Mouse (Mus musculus) frontal cortex, adult 2 months (tissue): ENCODE results near the gene Med15. TPM values are rescaled to one million over a fixed set of nuclear protein-coding genes. Genes with fewer than 3 reads are reported as not detected.
"Not testable (repeated sequence)": the region's sequence is repeated elsewhere in the genome, so short reads cannot be mapped to it uniquely, and the experiment has no call there.

Experiments
- DNase-seq, 2 experiments: peaks; one replicate each; pipeline ENCODE4 v3.0.0; 2022; ENCODE audit warnings: low spot score in 1 of 2; ENCODE audit errors: extremely low spot score in 1 of 2
- polyA plus RNA-seq: library from polyadenylated mRNA; depleted of rRNA; stranded (reverse); fragments of >200 nt; gene quantifications from 2 replicates; pipeline ENCODE4 v1.2.3, GENCODE M21; 2012; rRNA removed

The Med15 gene
- 74.4 and 77.8 TPM in 2 replicates for polyA plus RNA-seq

DNA sequence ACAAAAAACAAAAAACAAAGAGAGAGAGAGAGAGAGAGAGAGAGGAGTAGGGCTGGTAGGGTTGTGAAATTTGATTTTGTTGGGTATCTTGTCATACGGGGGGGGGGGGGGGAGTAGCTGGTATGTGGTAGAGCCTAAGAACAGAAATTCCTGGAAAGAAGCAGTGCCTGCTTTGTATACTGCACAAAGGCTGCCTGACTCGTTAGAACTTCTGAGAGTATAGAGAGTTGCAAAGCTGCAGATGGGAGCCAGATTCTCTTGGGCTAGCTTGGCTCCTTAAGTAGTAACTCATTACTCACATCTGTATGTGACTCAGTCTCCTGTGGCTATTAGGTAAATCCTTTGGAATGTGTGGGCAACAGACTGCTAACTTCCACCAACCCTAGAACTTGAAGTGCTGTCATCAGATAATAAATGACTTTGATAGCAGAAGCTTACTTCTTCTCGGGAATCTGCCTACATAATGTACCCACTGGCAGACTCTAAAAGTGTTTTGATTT, at the start of gene Med15:
Med15 (minus strand) TSS at position 51 of the 500 bp plus-strand sequence.
- no peak for DNase-seq

DNA sequence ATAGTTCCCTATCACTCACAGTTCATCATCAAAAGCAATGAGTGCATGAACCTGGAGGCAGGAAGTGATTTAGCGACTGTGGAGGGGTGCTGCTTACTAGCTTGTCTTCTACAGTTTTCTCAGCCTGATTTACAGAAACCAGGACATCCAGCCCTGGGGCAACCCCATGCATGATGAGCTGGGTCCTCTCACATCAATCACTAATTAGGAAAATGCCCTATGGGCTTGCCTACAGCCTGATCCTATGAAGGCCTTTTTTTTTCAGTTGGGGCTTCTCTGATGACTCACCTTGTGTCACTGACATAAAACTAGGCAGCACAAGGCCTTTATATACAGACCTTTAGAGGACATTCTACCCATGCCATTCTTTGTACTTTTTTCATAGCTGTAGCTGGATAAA, 47.0 kb upstream of the Med15 start:
- DNase-seq, result no peak

DNA sequence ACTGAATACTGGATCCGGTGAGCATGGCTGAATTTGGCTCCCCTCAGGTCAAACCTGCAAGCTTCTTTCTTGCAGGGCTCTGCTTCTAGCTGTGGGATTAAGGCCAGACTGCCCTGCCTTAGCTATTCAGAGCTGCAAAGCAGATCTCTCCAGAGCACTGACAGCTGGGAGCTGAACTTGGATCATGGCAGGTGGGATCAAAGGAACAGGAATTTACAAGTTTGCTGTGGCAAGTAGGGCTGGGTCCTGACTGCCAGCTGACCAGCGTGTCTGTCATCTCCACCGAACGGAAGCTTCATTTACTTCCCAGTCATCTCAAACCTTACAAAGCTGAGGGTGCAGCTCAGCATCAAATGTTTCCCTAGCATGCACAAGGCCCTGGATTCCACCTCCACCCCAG, 45.5 kb upstream of the Med15 start:
- no peak for DNase-seq

DNA sequence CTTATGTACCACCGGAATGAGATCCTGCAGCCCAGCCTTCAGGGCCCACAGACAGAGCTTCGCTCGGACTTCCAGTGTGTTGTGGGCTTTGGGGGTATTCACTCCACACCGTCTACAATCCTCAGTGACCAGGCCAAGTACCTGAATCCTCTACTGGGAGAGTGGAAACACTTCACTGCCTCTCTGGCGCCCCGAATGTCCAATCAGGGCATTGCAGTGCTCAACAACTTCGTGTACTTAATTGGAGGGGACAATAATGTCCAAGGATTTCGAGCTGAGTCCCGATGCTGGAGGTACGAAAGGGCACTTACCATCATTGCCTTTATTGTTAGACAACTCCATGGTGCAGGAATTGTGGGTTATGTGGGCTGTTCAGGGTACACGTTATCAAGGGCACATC, 44.1 kb upstream of the Med15 start:
- peak in 1 of 2 experiments; percentile 45 for DNase-seq

DNA sequence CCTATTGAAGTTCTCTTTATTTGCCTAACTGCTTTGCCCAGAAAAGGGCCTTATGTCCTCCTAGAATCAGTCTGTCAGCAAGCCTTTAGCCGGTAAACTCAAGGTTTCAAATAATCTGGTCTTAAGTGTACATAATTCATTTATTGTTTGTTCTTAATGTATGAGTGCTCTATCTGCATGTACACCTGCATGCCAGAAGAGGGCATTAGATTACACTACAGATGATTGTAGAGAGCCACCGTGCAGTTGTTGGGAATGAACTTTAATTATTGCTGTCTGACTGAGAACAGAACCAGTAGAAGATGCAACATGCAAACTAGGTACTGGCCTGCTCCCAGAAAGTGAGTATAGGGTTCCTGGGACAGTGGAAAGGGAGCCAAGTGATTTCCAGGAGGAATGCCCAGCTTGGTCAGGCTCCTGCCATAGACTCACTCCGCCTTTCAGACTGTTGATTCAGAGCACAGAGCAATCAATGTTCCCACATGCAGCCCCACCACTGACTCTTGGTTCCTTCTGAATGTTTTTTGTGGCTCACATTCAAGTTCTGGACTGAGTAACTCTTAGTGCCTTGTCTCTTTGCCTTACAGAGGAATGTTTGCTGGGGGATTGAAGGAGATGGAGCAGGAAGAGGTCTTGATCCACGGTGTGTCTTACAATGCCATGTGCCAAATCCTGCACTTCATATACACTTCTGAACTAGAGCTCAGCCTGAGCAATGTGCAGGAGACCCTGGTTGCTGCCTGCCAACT, 38.6 kb upstream of the Med15 start:
- DNase-seq, result no peak

DNA sequence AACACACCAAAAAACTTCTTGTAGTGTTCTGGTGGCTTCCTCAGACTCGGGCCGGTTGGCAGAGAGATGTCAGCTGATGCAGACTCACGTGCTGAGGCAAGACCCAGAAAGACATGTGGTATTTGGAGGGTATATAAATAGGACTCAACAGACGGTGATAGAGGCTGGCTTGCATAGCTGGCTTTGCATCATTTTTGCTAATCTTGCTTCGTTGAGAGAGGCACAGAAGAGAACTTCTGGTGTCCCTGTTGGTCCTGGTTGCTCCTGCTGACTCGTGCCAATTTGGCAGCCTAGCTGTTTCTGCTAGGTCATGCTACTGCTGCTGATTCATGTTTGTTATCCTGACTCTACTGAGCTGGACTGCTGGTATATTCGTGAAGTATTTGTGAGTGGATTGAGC, 36.1 kb upstream of the Med15 start:
- peak in 1 of 2 experiments; percentile 19 for DNase-seq

DNA sequence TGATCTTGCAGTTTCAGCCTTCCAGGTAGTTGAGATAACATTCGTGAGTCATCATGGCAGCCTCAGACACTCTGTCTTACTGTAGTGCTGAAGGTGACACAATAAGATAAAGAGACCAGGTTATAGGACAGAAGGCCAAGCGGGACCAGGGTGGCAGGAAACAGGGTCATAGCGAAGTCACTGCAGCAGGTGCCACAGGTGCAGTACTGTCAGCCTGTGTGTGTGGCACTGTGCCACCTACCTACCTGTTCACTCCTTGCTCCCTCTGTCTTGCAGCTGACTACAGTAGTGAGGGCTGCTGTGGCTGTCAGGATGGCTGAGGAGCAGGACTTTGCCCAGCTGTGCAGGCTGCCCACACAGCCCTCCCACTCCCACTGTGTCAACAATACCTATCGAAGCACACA, 31.4 kb upstream of the Med15 start:
- no peak for DNase-seq

DNA sequence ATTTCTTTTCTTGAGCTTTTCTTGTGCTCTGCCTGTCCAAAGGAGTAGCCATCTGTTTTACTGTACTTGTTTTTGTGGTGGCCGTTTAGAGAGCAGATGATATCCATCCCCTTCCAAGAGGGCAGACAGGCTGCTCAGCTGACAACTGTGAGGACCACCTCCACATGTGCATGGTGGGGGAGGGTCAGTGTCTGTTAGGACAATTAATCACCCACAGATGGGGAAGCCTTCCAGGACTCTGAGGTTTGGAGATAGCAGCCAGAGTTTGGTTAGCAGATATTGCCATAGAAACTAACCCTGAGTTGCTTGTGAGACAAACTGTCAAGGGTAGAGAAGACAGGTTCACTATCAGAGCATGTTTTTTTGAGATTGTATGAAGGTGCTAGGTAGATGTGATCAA, 28.4 kb upstream of the Med15 start:
- no peak for DNase-seq

DNA sequence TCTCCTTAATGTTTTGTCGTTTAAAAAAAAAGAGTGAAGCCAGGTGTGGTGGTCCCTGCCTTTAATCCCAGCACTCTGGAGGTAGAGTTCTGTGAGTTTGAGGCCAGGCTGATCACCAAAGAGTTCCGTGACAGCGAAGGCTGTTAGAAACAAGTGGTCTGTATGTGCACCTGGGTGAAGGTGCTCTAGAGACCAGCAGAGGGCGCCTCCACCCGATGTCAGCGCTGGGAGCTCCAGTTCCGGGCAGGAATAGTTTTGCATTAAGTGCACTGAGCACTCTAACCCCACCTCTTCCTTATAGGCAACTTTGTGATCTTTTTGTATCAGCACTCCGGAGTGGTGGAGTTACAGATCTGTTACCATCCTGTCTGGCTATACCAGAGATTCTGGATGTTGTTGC, 28.0 kb upstream of the Med15 start:
- peak in 1 of 2 experiments; percentile 26 for DNase-seq

DNA sequence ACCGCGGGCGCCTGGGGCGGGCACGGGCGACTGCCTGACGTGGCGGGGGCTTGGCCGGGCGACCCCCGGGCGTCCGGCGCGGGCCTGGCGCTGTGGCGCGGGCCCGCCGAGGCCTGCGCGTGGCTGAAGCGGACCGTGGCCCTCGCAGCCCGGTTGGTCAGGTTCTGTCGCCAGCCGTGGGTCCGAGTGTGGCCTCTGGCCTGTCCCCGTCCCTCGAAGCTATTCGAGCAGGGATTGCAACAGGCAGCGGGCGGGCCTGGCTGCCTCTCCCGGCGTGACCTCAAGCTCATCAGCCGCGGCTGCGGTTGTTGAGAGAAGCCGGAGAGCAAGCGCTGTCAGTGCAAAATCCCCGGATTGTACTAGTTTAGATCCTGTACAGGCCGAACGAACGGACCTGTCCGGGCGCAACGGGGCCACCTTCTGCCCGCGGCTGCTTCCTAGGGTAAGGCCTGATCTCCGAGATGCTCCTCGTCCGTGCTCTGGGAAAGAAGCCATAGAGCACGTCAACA, 27.2 kb upstream of the Med15 start:
- DNase-seq, result peak in 1 of 2 experiments; percentile 43

DNA sequence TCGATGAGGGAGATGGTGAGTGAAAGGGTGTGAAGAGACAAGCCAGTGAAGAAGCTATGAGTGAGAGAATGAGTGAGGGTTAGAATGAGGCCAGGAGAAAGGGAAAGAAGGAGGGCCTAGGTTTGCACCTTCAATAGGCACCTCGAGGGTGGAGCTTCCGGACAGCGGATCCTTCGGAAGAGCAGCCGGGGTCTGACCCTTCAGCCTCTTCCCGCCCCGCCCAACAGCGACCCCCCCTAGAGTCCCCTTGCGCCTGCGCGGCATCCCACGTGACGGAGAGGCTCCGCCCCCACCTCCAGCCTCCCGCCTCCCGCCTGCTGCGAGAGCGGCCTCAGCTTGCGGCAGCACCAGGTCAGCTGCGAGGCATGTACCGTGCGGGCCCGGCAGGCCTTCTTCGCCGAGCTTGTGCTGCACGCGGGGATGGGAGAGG, 26.7 kb upstream of the Med15 start, which contains the start of gene Klhl22:
Klhl22 (plus strand) TSS at position 275 of the 430 bp plus-strand sequence.
- DNase-seq, result peak; percentile 68 to 93

DNA sequence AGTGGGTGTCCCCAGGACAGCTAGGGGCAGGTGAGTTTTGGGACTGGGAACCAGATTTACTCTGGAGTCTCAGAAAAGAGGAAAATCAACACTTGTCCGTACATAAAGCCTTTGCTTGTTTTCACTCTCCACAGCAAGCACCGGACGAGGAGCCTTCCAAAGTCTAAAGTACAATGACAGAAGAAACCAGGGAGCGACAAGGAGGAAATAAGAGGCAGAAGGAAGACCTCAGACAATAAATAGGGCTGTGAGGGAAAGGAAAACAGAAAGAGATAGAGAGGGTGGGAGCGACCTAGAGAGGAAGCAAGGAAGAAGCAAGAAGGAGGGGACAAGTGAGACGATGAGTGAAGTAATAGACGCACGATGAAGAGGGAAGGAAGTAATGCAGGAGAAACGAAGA, 26.2 kb upstream of the Med15 start:
- no peak for DNase-seq

DNA sequence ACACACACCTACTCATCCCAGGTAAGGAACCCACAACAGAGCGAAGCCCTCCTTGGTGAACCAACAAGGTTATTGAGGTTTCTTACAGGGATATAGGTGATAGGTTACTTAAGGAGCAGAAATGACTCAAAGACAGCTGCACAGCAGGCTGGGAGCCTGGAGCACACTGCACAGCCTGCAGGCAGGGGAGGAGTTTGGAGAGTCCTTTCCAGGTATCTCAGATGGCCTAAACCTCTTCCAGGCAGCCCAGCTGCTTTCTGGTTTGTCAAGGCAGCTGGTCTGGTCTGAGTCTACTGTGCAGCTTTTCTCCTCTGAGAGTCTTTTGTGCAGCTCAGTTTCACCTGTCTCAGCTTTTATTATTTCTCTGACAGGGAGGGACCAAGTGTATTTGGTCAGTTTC, 25.1 kb upstream of the Med15 start:
- DNase-seq, result no peak

DNA sequence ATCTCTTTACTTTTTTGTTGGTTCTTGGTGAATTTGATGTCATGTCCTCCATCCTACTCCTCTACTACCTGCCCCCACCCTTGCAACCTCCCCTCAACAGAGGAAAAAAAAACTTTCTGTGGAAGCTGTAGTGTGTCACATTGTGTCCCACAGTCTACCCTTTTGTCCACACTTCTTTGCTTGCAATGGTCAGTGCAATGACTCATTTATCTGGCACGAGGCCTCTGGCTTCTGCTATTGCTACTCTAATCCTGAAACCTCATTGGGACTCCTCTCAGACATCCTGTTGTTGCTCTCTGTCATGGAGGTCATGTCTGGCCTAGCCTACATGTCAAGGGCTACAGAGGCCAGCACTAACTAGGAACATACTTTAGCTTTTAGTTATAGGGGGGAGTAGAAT, 21.0 kb upstream of the Med15 start:
- DNase-seq, result no peak

DNA sequence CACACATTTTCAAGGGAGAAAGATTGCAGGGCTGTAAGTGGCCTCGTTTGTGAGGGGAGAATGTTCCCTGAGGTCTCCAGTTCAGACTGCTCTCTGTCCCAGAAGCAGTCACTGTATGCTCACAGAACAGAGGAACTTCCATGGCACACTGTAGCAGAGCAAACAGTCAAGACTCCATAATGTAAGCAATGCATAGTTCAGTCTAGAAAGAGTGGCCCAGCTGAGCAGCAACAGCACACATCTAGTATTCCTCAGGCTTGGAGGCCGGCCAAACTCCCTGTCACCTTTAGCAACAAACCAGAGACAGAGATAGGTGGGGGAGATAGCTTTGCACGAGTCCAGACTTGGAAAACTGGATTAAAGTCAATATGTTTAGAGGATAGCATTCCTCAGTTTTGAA, 20.3 kb upstream of the Med15 start:
- DNase-seq, result no peak

DNA sequence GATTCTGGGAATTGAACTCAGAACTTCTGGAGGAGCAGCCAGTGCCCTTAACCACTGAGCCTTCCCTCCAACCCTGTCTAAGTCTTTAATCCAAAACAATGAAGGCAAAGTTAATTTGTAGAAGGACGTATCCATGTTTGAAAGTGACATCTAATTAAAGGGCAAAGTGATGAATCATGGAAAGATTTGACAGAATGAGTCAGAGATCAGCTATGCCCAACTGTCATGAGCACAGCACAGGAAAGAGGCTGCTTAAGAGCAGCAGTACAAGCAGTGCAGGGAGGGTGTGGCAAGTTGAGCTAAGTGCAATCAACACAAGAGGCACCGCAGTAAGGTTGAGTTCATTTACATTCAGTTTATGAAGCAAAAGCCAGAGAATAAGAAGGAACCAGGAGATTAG, 12.4 kb upstream of the Med15 start:
- no peak for DNase-seq

DNA sequence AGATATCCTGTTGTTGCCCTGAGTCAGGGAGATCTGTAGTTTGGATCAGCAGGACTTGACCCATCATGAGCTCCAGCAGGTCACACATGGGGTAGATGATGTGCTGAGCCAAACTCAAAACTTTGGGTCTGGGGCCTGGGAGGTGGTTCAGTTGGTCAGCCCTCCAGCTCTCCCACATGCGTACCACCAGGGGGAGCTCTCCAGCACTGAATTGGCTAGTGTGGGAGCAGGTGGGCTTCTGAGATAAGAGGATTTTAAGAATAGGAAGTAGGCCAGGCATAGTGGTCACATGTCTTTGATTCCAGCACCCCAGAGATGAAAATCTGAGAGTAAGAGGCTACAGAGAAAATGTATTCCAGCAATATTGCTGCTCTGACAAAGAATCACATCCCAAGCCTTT, 11.8 kb upstream of the Med15 start:
- no peak for DNase-seq

DNA sequence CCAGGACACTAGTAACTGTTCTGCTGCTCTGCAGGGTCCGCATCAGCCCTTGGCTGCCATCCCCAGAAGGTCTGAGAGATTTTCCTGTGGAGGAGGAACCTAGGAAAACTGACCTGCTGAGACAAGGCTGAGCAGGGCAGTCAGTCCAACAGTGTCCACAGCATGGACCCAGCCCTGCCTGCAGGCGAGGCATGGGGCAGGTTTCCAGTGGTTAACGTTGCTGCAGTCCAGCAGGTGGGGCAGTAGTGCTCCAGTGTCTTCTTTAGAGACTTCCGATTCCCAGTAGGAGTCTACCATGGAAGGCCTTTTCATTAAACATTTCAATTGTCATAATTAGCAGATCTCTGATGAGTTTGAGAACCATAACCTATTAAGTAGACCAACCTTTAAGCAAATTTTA, 10.6 kb upstream of the Med15 start:
- no peak for DNase-seq

DNA sequence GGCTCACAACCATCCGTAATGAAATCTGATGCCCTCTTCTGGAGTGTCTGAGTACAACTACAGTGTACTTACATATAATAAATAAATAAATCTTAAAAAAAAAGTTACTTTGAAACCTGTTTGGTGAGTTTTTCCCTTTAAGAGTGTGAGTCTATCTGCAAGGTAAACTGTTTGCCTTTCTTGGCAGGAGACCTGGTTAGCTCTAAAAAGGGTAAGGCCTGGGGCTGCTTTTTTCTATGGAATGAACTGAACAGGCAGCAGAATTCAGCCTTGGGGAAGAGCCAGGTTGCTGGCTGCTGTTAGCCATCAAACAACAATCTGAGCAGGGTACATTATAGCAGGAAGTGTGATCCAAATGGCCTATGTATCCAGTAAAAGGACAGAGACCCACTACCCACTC, 10.1 kb upstream of the Med15 start:
- no peak for DNase-seq

DNA sequence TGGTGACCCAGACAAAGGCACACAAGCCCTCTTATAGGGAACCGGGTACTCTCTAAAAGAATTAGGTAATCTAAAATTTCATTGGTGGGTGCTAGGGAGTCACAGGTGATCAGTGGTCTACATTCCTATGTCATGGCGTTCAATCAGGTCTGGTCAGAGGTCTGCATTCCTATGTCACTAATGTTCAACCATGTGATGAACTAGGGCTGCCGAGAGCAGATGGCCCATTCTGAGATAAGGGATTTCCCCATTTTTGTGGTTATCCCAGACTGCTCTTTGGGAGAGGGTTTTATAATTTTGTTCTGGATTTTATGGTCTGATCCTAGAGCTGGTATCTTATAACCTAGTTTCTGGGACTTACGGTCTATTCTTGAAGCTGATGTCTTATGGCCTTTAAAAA, 7.4 kb upstream of the Med15 start:
- DNase-seq, result no peak

DNA sequence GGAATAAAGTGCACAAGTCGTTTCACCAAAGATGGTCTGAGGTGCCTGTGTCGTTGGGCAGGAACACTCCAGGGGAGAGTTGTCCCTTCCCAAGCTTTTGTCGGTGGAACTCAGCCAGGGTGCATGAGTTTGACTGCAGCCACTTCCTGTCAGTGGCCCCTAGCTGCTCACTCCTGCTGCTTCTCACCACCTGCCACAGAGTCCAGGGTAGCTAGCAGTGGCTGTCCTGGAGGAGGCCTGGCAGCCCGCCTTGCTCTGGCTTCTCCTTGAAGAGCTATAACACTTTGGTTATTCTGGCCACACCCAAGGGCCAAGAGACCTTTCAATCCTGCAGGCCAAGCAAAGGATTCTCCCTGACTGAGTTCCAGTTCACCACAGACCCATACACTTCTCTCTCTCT, 3.5 kb upstream of the Med15 start:
- no peak for DNase-seq

DNA sequence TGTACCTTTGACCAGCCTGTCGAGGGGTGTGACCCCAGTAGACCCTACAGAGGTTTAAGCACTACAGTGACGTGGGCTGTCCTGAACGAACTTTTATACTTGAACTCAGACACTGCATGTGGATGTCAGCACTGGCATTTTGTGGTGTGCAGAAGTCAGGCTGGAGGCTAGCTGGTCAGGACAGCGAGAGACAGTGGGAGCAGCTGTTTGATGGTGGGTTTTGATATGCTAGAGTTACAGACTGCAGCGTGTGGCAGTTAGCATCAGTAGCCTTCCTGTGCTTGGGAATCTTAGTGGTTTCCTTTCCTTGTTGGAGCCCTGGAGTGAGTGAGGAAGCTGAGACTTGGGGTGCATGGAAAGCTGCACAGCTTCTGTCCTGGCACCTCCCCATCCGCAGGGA, 2.2 kb upstream of the Med15 start:
- not testable (repeated sequence) for DNase-seq
